In genomic region chr6:108055041-108055440, GRCm38 (mm10) we compare ENCODE assay signal across 8 mouse cellular contexts. TPM values are rescaled to one million over a fixed set of nuclear protein-coding genes. Genes with fewer than 3 reads are reported as not detected.
DNase-seq lines count a peak whose midpoint lies in the region; ATAC-seq and TF ChIP-seq lines count a peak whose summit lies in the region.
"Not testable (repeated sequence)": the region's sequence is repeated elsewhere in the genome, so short reads cannot be mapped to it uniquely, and the experiment has no call there.

No protein-coding gene starts in this region.

- H3K4me3 ChIP-seq in C2C12 (ENCODE audit: insufficient read depth, poor library complexity, severe bottlenecking); limb, embryonic 10.5 days; midbrain, embryonic 14.5 days (replicated peaks; ENCODE audit: low read depth, low read length): not testable (repeated sequence)

- H3K4me2 ChIP-seq in midbrain, embryonic 14.5 days (ENCODE audit: low read length): not testable (repeated sequence)

- H3K9ac ChIP-seq in midbrain, embryonic 14.5 days (replicated peaks; ENCODE audit: low read length): not testable (repeated sequence)

- peak; percentile 86 for ATAC-seq in inflammation-experienced regulatory T-cells, adult 6 months
- not testable (repeated sequence) for ATAC-seq in midbrain, embryonic 14.5 days (ENCODE audit: low FRiP score, low TSS enrichment)

- H3K79me2 ChIP-seq in C2C12 (ENCODE audit: control insufficient read depth, insufficient read depth): not testable (repeated sequence)

- WGBS in limb, embryonic 10.5 days: 4% methylated on average over 2 of the region's 2 CpGs
- under 1% methylated on average over 2 of the region's 2 CpGs for WGBS in midbrain, embryonic 14.5 days

- H3K4me1 ChIP-seq in limb, embryonic 10.5 days; midbrain, embryonic 14.5 days (ENCODE audit: control insufficient read depth, insufficient read depth, low read length): not testable (repeated sequence)

- H3K36me3 ChIP-seq in C2C12 (ENCODE audit: control insufficient read depth, insufficient read depth); limb, embryonic 10.5 days; midbrain, embryonic 14.5 days (ENCODE audit: control insufficient read depth, insufficient read depth, low read length): not testable (repeated sequence)

- DNase-seq in adrenal gland, adult 18-20 months (ENCODE audit: low spot score in 2 of 2): peak; percentile 42 to 60
- peak; percentile 79 to 82 for DNase-seq in cerebellum, postnatal 14 days
- DNase-seq in frontal cortex, postnatal 36 days (ENCODE audit: low spot score in 2 of 2): peak; percentile 53 to 74
- DNase-seq in limb, embryonic 10.5 days (ENCODE audit: low spot score): peak; percentile 51
- DNase-seq in midbrain, embryonic 14.5 days: peak; percentile 85
- peak; percentile 11 to 12 for DNase-seq in spleen, postnatal 36 days (ENCODE audit: low spot score in 2 of 2)

- not testable (repeated sequence) for H3ac ChIP-seq in C2C12 (ENCODE audit: control insufficient read depth, insufficient read length, low read depth)

- H3K27me3 ChIP-seq in C2C12 (ENCODE audit: control insufficient read depth, insufficient read depth, insufficient read length); limb, embryonic 10.5 days (ENCODE audit: low read depth, poor library complexity, severe bottlenecking); midbrain, embryonic 14.5 days (ENCODE audit: control insufficient read depth, insufficient read depth, low read length): not testable (repeated sequence)

- H3K9me3 ChIP-seq in limb, embryonic 10.5 days (replicated peaks); midbrain, embryonic 14.5 days (ENCODE audit: control insufficient read depth, low read length): not testable (repeated sequence)

- not testable (repeated sequence) for H3K27ac ChIP-seq in limb, embryonic 10.5 days; midbrain, embryonic 14.5 days (replicated peaks; ENCODE audit: low read depth, low read length)

- not testable (repeated sequence) for H3K79me3 ChIP-seq in C2C12 (ENCODE audit: low read depth)

- peak; percentile 37 for TF ChIP-seq CTCF in C2C12 (IDR thresholded peaks at IDR 0.05; ENCODE audit: control insufficient read depth, insufficient read depth, insufficient read length)

RNA-seq across cellular contexts. Expression of gene Setmar, which starts 9.8 kb away (rescaled TPM):
- polyA plus RNA-seq in C2C12 (2012; fragmentation: generic; extraction: Trizol): 1.2 TPM
- 1 to 10 TPM; 6.2 to 6.7 TPM for total RNA-seq in adrenal gland, adult 18-20 months (2021)
- 1 to 10 TPM; 1.5 to 1.9 (median 1.5) TPM for polyA plus RNA-seq in inflammation-experienced regulatory T-cells, adult 6 months (2017; shearing (Covaris generic))
- 5.6 and 7.1 TPM in 2 replicates for polyA plus RNA-seq in limb, embryonic 10.5 days (2016; fragmentation: Nextera tagmentation; extraction: Ambion mirVana)
- 5.5 and 8.5 TPM in 2 replicates for polyA plus RNA-seq in midbrain, embryonic 14.5 days (2014; fragmentation: Nextera tagmentation; extraction: Ambion mirVana)

Comparison
In these comparisons a context has a peak if more than half of its experiments do, and no peak if none do; other contexts are left out.
1. DNase-seq: peak in every context shown above with its lines; median percentile 85 in midbrain, embryonic 14.5 days; 80 in cerebellum, postnatal 14 days; 64 in frontal cortex, postnatal 36 days; 51 in adrenal gland, adult 18-20 months; 51 in limb, embryonic 10.5 days; 12 in spleen, postnatal 36 days.